Mouse (Mus musculus): ENCODE measurements at regions not wholly inside any gene's neighbourhood (a gene's known extent, or its start where the extent isn't known, plus 50 kb on each side); places are given as distances from the start of the nearest gene placed in this dataset.

DNA sequence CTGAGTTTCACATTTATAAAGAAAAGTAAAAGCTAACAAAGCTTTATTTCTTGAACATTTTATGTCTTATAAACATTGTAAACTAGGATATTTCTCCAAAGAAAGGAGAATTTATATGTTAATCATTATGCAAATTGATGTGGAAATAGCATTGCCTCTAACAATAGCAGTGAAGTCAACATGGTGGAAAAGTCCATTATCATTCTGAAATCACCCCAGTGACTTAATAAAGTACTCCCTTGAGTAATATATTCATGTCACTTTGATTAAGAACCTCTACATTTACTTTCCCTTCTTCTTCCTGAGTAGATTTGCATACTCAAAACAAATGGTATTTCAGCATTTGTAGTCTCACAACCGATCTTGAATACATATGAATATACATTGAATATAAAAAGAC lies 676.7 kb upstream of the Edil3 start:
- no peak for DNase-seq

DNA sequence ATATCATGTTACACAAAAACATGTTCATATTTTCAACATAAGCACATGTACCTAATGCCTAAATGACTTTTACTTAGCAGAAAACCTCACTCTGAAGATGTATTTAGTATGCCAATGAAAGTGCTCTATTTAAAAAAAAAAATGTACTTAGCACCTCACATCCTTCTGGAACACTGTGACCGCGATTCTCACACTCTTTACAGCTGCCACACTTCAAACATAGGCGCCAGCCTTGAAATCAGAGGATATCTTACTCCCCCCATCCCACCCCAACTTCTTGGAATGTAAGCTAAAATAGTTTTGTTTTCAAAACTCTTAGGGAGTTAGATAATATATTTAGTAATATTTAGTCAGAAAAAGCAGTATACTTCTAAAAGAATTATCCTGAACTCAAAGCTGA lies 634.7 kb upstream of the Edil3 start:
- DNase-seq: no peak

DNA sequence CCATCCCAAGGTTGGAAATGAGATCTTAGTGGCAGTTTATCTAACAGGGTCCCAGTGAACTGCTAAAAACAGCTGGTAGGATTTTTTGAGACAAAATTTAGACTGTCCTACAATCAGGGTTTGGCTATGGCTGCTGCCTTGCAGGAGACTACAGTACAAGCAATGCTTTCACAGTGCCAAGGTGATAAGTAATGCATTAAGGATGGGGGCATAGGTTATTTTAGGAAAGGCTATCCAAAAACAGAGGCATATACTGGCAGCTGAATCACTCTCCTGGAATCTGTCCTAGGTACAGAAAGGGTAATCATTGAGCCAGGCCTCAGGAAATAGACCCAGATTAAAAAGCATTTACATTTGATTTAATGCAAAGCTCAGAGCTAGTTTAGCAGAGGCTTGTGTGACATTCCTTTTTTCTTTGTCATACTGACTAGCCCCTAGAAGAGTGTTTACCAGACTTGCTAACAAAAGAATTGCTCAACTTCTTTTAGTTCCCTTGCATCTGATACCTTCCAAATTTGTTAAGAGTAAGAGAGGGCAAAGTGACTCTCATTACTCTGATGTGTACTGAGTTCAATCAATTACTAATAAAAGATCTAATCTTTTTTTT lies 619.5 kb upstream of the Edil3 start:
- DNase-seq: peak; percentile 13 to 44

DNA sequence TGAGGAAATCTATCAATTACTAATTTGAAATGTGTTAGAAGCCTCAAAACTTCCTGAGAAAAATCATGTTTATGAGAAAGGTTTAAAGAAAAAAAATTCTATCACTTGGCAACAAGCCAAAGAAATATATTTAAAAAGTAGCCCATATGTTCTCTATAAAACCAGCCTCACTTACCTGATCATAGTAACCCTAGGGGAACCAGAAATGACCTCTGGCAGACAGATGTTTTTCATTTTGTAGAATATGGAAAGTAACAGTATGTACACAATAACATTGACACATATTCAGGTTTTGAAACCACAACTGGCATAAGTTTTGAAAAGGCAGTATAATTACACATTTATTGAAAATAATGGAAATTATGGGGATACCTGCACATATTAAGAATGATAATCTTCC lies 580.8 kb upstream of the Edil3 start:
- DNase-seq: no peak

Measured in heart, adult 18-20 months (tissue).